Mouse (Mus musculus) midbrain, embryonic 14.5 days (tissue): ENCODE data around the gene Nptxr. TPM values are rescaled to one million over a fixed set of nuclear protein-coding genes. Genes with fewer than 3 reads are reported as not detected.

ENCODE experiments used
- ATAC-seq: fragments of 200-750 bp; cut with Nextera tagmentation; 2 replicates; pipeline ENCODE4 v1.8.0; 2017; ENCODE audit warnings: moderate number of reproducible peaks, moderate library complexity; ENCODE audit not compliant: low FRiP score, low TSS enrichment
- DNase-seq: peaks from one replicate; pipeline ENCODE4 v3.0.0-alpha.2; 2015
- H3K27ac ChIP-seq: fragments of 300-500 bp; sonication (generic); replicated peaks from 2 replicates; pipeline ENCODE4 v1.5.1; 2014; ENCODE audit warnings: mild to moderate bottlenecking, low read depth, low read length, moderate library complexity
- H3K27me3 ChIP-seq: fragments of 300-500 bp; sonication (generic); 2 replicates; pipeline ENCODE4 v1.6.1; 2014; ENCODE audit warnings: low read length, control low read depth, mixed read lengths; ENCODE audit not compliant: control insufficient read depth, insufficient read depth
- H3K36me3 ChIP-seq: fragments of 300-500 bp; sonication (generic); 2 replicates; pipeline ENCODE4 v1.6.1; 2014; ENCODE audit warnings: low read length, control low read depth; ENCODE audit not compliant: control insufficient read depth, insufficient read depth
- H3K4me1 ChIP-seq: fragments of 300-500 bp; sonication (generic); 2 replicates; pipeline ENCODE4 v1.6.1; 2014; ENCODE audit warnings: mild to moderate bottlenecking, antibody characterized with exemption, low read length, control low read depth; ENCODE audit not compliant: control insufficient read depth, insufficient read depth
- H3K4me2 ChIP-seq: fragments of 300-500 bp; sonication (generic); 2 replicates; pipeline ENCODE4 v1.6.1; 2014; ENCODE audit warnings: mild to moderate bottlenecking, low read length, moderate library complexity
- H3K4me3 ChIP-seq: fragments of 300-500 bp; sonication (generic); replicated peaks from 2 replicates; pipeline ENCODE4 v1.5.1; 2014; ENCODE audit warnings: low read depth, low read length
- H3K9ac ChIP-seq: fragments of 300-500 bp; sonication (generic); replicated peaks from 2 replicates; pipeline ENCODE4 v1.6.1; 2014; ENCODE audit warnings: mild to moderate bottlenecking, low read length, moderate library complexity
- H3K9me3 ChIP-seq: fragments of 300-500 bp; sonication (generic); 2 replicates; pipeline ENCODE4 v1.6.1; 2016; ENCODE audit warnings: low read length, control low read depth, mixed read lengths; ENCODE audit not compliant: control insufficient read depth
- WGBS: fragments of 180-500 bp; shearing (Covaris S2); extraction: QIAGEN DNeasy Blood & Tissue Kit; methylation state at CpG from one replicate; pipeline ENCODE4 v1.1.7; 2014; 5-methylcytosine and 5-hydroxymethylcytosine counted together
- polyA plus RNA-seq: library from polyadenylated mRNA; unstranded; fragments of >200 nt; fragmentation: Nextera tagmentation; extraction: Ambion mirVana; gene quantifications from 2 replicates; pipeline ENCODE4 v1.2.1, GENCODE M21; 2014

Nptxr gene
- polyA plus RNA-seq, 1 experiment from 2014 or later, result 17.8 TPM

DNA sequence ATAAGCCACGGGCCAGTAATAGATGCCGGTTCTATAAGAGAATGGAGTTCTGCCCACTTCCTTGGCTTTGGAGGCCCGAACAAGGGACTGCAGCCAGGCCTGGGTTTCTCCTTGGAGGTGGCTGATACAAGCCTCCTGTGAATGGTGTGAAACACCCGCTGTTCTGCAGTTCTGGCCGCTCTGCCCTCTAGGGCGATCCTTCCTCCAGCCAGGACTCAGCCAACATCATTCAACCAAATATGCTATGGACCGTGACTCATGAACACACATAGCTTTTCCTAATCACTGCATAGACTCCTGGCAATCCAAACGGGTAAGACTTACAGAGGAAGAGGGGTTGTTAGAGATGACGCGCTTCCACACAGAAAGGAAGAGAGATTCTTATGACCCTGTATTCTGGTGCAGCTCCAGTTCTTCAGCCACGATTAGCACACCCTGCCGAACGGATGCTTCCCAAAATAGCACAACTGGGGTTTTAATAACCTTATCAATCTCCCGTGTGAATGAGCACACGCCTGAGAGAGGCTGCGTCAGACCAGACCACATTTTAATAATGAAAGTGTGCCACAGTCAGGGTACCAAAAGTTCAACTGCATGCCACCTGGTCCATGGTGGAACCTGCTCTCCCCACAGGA is 37.1 kb downstream of the Nptxr start:
- peaks cover 20% of the 10 kb centered on the region for H3K36me3 ChIP-seq
- no peak overlapping the region for H3K9ac ChIP-seq
- H3K27ac ChIP-seq, result no peak overlapping the region
- no peaks in the 10 kb centered on the region for H3K27me3 ChIP-seq
- WGBS, result 88% methylated on average over 16 of the region's 16 CpGs
- no peak overlapping the region for H3K4me3 ChIP-seq
- DNase-seq, result no peak
- no peak for ATAC-seq
- H3K4me1 ChIP-seq, result no peaks in the 10 kb centered on the region
- H3K4me2 ChIP-seq, result no peak overlapping the region
- H3K9me3 ChIP-seq, result no peaks in the 10 kb centered on the region

- peaks cover 28% of the 10 kb centered on the region for H3K36me3 ChIP-seq
- 94% methylated on average over 10 of the region's 10 CpGs for WGBS
- H3K4me2 ChIP-seq, result no peak overlapping the region
- no peak overlapping the region for H3K9ac ChIP-seq
- no peaks in the 10 kb centered on the region for H3K4me1 ChIP-seq
- DNase-seq (no peak), ATAC-seq (no peak)
- H3K9me3 ChIP-seq, result no peaks in the 10 kb centered on the region
- no peaks in the 10 kb centered on the region for H3K27me3 ChIP-seq
- H3K27ac ChIP-seq, result no peak overlapping the region
- H3K4me3 ChIP-seq, result no peak overlapping the region
Observed at GRCm38 (mm10) chr15:79766586-79767071, 37.9 kb downstream of the Nptxr start.

DNA sequence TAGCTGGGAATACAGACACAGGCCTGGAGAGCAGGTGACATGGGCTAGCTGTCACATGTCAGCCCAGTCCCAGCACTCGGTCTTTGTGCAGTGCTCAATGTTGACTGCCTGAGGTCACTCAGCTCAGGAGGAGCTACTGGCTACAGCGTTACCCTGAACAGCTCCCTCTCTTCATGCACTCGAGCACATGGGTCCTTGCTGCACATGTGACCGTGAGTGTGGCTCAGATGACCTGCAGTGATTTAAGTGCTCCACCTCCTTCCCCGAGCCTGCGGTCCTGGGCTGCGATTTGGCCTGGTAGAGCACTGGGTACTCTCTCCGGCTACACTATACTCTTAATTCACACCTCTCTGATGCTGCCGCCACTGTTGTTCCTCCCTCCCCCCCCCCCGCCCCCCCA is 38.4 kb downstream of the Nptxr start:
- DNase-seq (no peak), ATAC-seq (no peak)
- H3K27ac ChIP-seq, result no peak overlapping the region; the same call in 1 of the 2 replicates
- WGBS, result 77% methylated on average over 10 of the region's 10 CpGs
- peaks cover 32% of the 10 kb centered on the region for H3K36me3 ChIP-seq
- H3K4me3 ChIP-seq, result no peak overlapping the region
- no peaks in the 10 kb centered on the region for H3K9me3 ChIP-seq
- H3K27me3 ChIP-seq, result no peaks in the 10 kb centered on the region
- no peak overlapping the region for H3K9ac ChIP-seq
- H3K4me1 ChIP-seq, result no peaks in the 10 kb centered on the region
- H3K4me2 ChIP-seq, result no peak overlapping the region

- ATAC-seq, result no peak
- peaks cover 34% of the 10 kb centered on the region for H3K36me3 ChIP-seq
- no peak overlapping the region for H3K4me2 ChIP-seq
- H3K9ac ChIP-seq, result no peak overlapping the region
- no peaks in the 10 kb centered on the region for H3K4me1 ChIP-seq
- H3K9me3 ChIP-seq, result no peaks in the 10 kb centered on the region
- DNase-seq, result no peak
- H3K4me3 ChIP-seq, result no peak overlapping the region
- H3K27ac ChIP-seq, result no peak overlapping the region
- 94% methylated on average over 2 of the region's 2 CpGs for WGBS
- H3K27me3 ChIP-seq, result no peaks in the 10 kb centered on the region
Observed at GRCm38 (mm10) chr15:79765361-79765760, 39.2 kb downstream of the Nptxr start.

DNA sequence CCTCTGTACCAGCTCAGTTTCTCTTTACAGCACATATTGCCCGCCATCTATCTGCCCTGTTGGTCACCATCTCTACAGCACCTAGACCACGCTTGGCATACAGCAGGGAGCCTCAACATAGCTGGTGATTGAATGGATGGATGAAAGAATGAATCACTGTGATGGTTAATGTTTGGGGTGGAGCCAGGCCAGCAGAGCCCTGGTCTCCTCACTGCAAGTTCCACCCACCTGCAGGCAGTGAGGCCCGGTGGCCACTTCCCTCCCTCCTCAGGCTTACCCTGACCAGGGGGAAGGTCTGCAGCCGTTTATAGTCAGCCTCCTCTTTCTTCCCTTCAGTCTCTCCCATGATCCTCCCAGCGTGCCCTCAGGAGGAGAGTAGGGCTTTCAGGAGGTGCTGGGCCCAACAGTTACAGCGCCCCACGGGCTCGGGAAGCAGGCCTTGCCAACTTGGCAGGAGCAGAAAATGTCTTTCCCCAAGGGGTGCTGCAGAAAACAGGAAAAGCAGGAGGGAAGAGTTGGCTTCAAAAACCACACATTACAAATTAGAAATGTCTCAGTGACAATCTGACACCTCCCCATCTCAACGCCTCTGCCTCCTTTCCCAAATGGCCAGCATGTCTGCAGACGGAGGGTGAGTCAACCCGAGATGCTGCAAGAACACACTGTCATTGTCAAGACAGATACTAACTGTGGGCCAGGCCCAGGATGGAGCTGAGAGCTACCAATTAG is 39.9 kb downstream of the Nptxr start:
- no peaks in the 10 kb centered on the region for H3K4me1 ChIP-seq

DNA sequence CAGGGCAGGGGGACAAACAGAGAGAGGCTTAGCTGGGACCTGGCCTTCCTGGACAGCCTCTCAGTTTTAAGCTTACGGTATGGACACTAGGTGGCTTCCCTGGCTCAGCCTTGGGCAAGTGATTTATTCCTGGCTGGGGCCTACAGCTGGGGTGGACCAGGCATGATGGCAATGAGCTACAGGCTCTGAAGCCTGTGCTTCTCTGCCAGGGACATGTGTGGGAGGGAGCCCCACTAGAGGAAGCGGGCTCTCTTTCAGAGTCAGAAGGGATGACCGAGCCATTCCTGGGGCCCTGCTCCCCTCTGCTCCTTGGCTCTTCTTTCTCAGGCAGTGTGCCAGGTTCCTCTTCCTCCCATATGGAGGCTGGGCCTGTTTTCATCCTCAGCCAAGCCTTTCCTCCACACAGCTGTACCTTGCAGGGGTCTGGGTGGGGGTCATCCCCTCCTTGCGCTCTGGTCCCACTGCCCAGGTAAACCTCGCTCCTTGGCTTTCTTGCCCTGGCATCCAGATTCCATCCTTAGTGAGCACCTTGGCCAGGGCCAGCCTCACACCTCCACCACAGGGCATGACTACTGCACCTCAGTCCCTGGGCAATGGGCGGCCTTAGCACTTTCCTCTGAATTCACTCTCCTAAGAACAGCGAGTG is 40.8 kb downstream of the Nptxr start:
- Histone ChIP-seq H3K4me2 (no peak overlapping the region), H3K9ac (0 out of 2 replicates have a peak overlapping the region, but pooled peaks have one; percentile 1), H3K36me3 (peaks cover 34% of the 10 kb centered on the region), H3K9me3 (no peaks in the 10 kb centered on the region), H3K27me3 (no peaks in the 10 kb centered on the region), H3K4me1 (no peaks in the 10 kb centered on the region), H3K27ac (no peak overlapping the region), H3K4me3 (no peak overlapping the region)
- ATAC-seq, result no peak
- WGBS, result 90% methylated on average over 7 of the region's 7 CpGs
- DNase-seq, result no peak

More for the DNA sequence above, 39.9 kb downstream of the Nptxr start:
- H3K36me3 ChIP-seq, result peaks cover 34% of the 10 kb centered on the region
- WGBS, result 88% methylated on average over 11 of the region's 11 CpGs
- H3K27me3 ChIP-seq, result no peaks in the 10 kb centered on the region
- ATAC-seq (no peak), DNase-seq (no peak)
- H3K27ac ChIP-seq, result no peak overlapping the region
- no peak overlapping the region for H3K4me3 ChIP-seq
- H3K9ac ChIP-seq, result no peak overlapping the region
- no peaks in the 10 kb centered on the region for H3K9me3 ChIP-seq
- no peak overlapping the region for H3K4me2 ChIP-seq

GRCm38 (mm10) chr15:79763001-79763400 is 41.6 kb downstream of the Nptxr start:
- 90% methylated on average over 9 of the region's 9 CpGs for WGBS
- ATAC-seq (no peak), DNase-seq (no peak)
- no peaks in the 10 kb centered on the region for H3K4me1 ChIP-seq
- H3K27me3 ChIP-seq, result no peaks in the 10 kb centered on the region
- H3K4me2 ChIP-seq, result no peak overlapping the region
- H3K4me3 ChIP-seq, result no peak overlapping the region
- no peak overlapping the region for H3K27ac ChIP-seq
- no peak overlapping the region for H3K9ac ChIP-seq
- no peaks in the 10 kb centered on the region for H3K9me3 ChIP-seq
- H3K36me3 ChIP-seq, result peaks cover 34% of the 10 kb centered on the region

- Histone ChIP-seq H3K27me3 (no peaks in the 10 kb centered on the region), H3K9ac (no peak overlapping the region), H3K4me3 (no peak overlapping the region), H3K36me3 (peaks cover 34% of the 10 kb centered on the region), H3K4me1 (peaks cover 6% of the 10 kb centered on the region; the same call in 1 of the 2 replicates), H3K9me3 (no peaks in the 10 kb centered on the region), H3K27ac (no peak overlapping the region), H3K4me2 (no peak overlapping the region)
- 91% methylated on average over 6 of the region's 6 CpGs for WGBS
- ATAC-seq (no peak), DNase-seq (no peak)
Observed at GRCm38 (mm10) chr15:79760956-79761355, 43.6 kb downstream of the Nptxr start.
